Mouse (Mus musculus) stomach, embryonic 16.5 days (tissue): ENCODE data around the gene Snhg11. TPM values are rescaled to one million over a fixed set of nuclear protein-coding genes. Genes with fewer than 3 reads are reported as not detected.

Experiments
- ATAC-seq: fragments of 200-750 bp; cut with Nextera tagmentation; 2 replicates; pipeline ENCODE4 v1.8.0; 2017; ENCODE audit warnings: moderate number of reproducible peaks, moderate TSS enrichment; ENCODE audit not compliant: insufficient read depth, low FRiP score
- H3K27ac ChIP-seq: fragments of 300-500 bp; sonication (generic); 2 replicates; pipeline ENCODE4 v1.5.1; 2014; ENCODE audit warnings: low read length
- H3K27me3 ChIP-seq: fragments of 300-500 bp; sonication (generic); 2 replicates; pipeline ENCODE4 v1.6.1; 2014; ENCODE audit warnings: low read length, control low read depth, mixed read lengths; ENCODE audit not compliant: control insufficient read depth, insufficient read depth
- H3K36me3 ChIP-seq: fragments of 300-500 bp; sonication (generic); 2 replicates; pipeline ENCODE4 v1.6.1; 2014; ENCODE audit warnings: low read length; ENCODE audit not compliant: control insufficient read depth, insufficient read depth
- H3K4me1 ChIP-seq: fragments of 300-500 bp; sonication (generic); 2 replicates; pipeline ENCODE4 v1.6.1; 2014; ENCODE audit warnings: low read length, control low read depth, mixed read lengths; ENCODE audit not compliant: control insufficient read depth, insufficient read depth
- H3K4me2 ChIP-seq: fragments of 300-500 bp; sonication (generic); 2 replicates; pipeline ENCODE4 v1.6.1; 2014; ENCODE audit warnings: low read depth, low read length, mixed read lengths
- H3K4me3 ChIP-seq: fragments of 300-500 bp; sonication (generic); replicated peaks from 2 replicates; pipeline ENCODE4 v1.5.1; 2014; ENCODE audit warnings: mild to moderate bottlenecking, low read length
- H3K9ac ChIP-seq: fragments of 300-500 bp; sonication (generic); 2 replicates; pipeline ENCODE4 v1.6.1; 2014; ENCODE audit warnings: low read length
- H3K9me3 ChIP-seq: fragments of 300-500 bp; sonication (generic); replicated peaks from 2 replicates; pipeline ENCODE4 v1.6.1; 2016; ENCODE audit warnings: low read length, control low read depth; ENCODE audit not compliant: control insufficient read depth
- WGBS: fragments of 180-500 bp; shearing (Covaris S2); extraction: QIAGEN DNeasy Blood & Tissue Kit; methylation state at CpG from one replicate; pipeline ENCODE4 v1.1.7; 2014; 5-methylcytosine and 5-hydroxymethylcytosine counted together
- polyA plus RNA-seq: library from polyadenylated mRNA; unstranded; fragments of >200 nt; fragmentation: Nextera tagmentation; extraction: Ambion mirVana; gene quantifications from 2 replicates; pipeline ENCODE4 v1.2.1, GENCODE M21; 2015

Gene Snhg11
- polyA plus RNA-seq, 1 experiment from 2014 or later: 5.4 TPM

GRCm38 (mm10) chr2:158354348-158355114 lies 20.9 kb upstream of the Snhg11 start:
- Histone ChIP-seq H3K4me3 (no peak overlapping the region), H3K9ac (no peak overlapping the region), H3K9me3 (no peaks in the 10 kb centered on the region), H3K27me3 (no peaks in the 10 kb centered on the region), H3K36me3 (peaks cover 33% of the 10 kb centered on the region), H3K27ac (no peak overlapping the region), H3K4me2 (no peak overlapping the region), H3K4me1 (peaks cover 11% of the 10 kb centered on the region)
- 81% methylated on average over 7 of the region's 7 CpGs for WGBS
- no peak for ATAC-seq

GRCm38 (mm10) chr2:158355238-158355637 lies 20.2 kb upstream of the Snhg11 start:
- H3K27ac ChIP-seq: no peak overlapping the region
- no peak overlapping the region for H3K9ac ChIP-seq
- no peak for ATAC-seq
- no peaks in the 10 kb centered on the region for H3K27me3 ChIP-seq
- peaks cover 17% of the 10 kb centered on the region for H3K4me1 ChIP-seq
- no peak overlapping the region for H3K4me2 ChIP-seq
- peaks cover 33% of the 10 kb centered on the region for H3K36me3 ChIP-seq
- WGBS: 80% methylated on average over 2 of the region's 2 CpGs
- no peaks in the 10 kb centered on the region for H3K9me3 ChIP-seq
- no peak overlapping the region for H3K4me3 ChIP-seq

- Histone ChIP-seq H3K27ac (no peak overlapping the region), H3K36me3 (peaks cover 33% of the 10 kb centered on the region), H3K27me3 (no peaks in the 10 kb centered on the region), H3K4me2 (no peak overlapping the region), H3K4me3 (no peak overlapping the region), H3K4me1 (peaks cover 17% of the 10 kb centered on the region), H3K9ac (no peak overlapping the region), H3K9me3 (no peaks in the 10 kb centered on the region)
- 90% methylated on average over 5 of the region's 5 CpGs for WGBS
- ATAC-seq: no peak
Observed at GRCm38 (mm10) chr2:158356121-158356520, 19.3 kb upstream of the Snhg11 start.

GRCm38 (mm10) chr2:158359757-158360620 lies 15.4 kb upstream of the Snhg11 start:
- ATAC-seq: no peak
- Histone ChIP-seq H3K9me3 (no peaks in the 10 kb centered on the region), H3K27ac (0 out of 2 replicates have a peak overlapping the region, but pooled peaks have one; percentile 68), H3K4me3 (peak overlapping the region; percentile 79), H3K4me2 (peak overlapping the region; percentile 66), H3K27me3 (no peaks in the 10 kb centered on the region), H3K36me3 (peaks cover 29% of the 10 kb centered on the region), H3K4me1 (peaks cover 17% of the 10 kb centered on the region), H3K9ac (peak overlapping the region; percentile 91)
- WGBS: 52% methylated on average over 12 of the region's 12 CpGs

- WGBS: under 1% methylated on average over 41 of the region's 41 CpGs
- H3K9me3 ChIP-seq: no peaks in the 10 kb centered on the region
- peaks cover 23% of the 10 kb centered on the region for H3K36me3 ChIP-seq
- H3K4me2 ChIP-seq: peak overlapping the region; percentile 66
- H3K4me3 ChIP-seq: peak overlapping the region; percentile 79
- no peaks in the 10 kb centered on the region for H3K27me3 ChIP-seq
- ATAC-seq: peak; percentile 87
- peak overlapping the region; percentile 68 for H3K27ac ChIP-seq
- peak overlapping the region; percentile 91 for H3K9ac ChIP-seq
- peaks cover 17% of the 10 kb centered on the region for H3K4me1 ChIP-seq
Observed at GRCm38 (mm10) chr2:158360873-158361677, 14.4 kb upstream of the Snhg11 start.

GRCm38 (mm10) chr2:158361678-158362320 lies 13.6 kb upstream of the Snhg11 start:
- Histone ChIP-seq H3K36me3 (peaks cover 18% of the 10 kb centered on the region), H3K9ac (peak overlapping the region; percentile 53), H3K4me1 (peaks cover 17% of the 10 kb centered on the region), H3K27me3 (no peaks in the 10 kb centered on the region), H3K4me3 (peak overlapping the region; percentile 79), H3K9me3 (no peaks in the 10 kb centered on the region), H3K4me2 (peak overlapping the region; percentile 66), H3K27ac (peak overlapping the region; percentile 21; the same call in 1 of the 2 replicates)
- ATAC-seq: peak; percentile 41; the same call in 1 of the 2 replicates
- WGBS: 32% methylated on average over 8 of the region's 8 CpGs

GRCm38 (mm10) chr2:158364175-158364574 lies 11.3 kb upstream of the Snhg11 start:
- Histone ChIP-seq H3K9ac (no peak overlapping the region), H3K9me3 (no peaks in the 10 kb centered on the region), H3K27me3 (no peaks in the 10 kb centered on the region), H3K36me3 (peaks cover 3% of the 10 kb centered on the region; the same call in 1 of the 2 replicates), H3K4me2 (no peak overlapping the region), H3K4me1 (0 out of 2 replicates have a peak, but pooled peaks cover 6% of the 10 kb centered on the region), H3K27ac (no peak overlapping the region), H3K4me3 (no peak overlapping the region)
- no peak for ATAC-seq
- WGBS: 75% methylated on average over 4 of the region's 4 CpGs

GRCm38 (mm10) chr2:158365099-158365850 lies 10.2 kb upstream of the Snhg11 start:
- WGBS: 74% methylated on average over 12 of the region's 12 CpGs
- H3K9ac ChIP-seq: no peak overlapping the region
- no peaks in the 10 kb centered on the region for H3K9me3 ChIP-seq
- H3K4me1 ChIP-seq: no peaks in the 10 kb centered on the region
- H3K4me3 ChIP-seq: no peak overlapping the region
- no peak overlapping the region for H3K27ac ChIP-seq
- no peak overlapping the region for H3K4me2 ChIP-seq
- ATAC-seq: no peak
- H3K36me3 ChIP-seq: no peaks in the 10 kb centered on the region
- no peaks in the 10 kb centered on the region for H3K27me3 ChIP-seq
